Comparison of ENCODE assay signal across 10 mouse cellular contexts in the genomic region with DNA sequence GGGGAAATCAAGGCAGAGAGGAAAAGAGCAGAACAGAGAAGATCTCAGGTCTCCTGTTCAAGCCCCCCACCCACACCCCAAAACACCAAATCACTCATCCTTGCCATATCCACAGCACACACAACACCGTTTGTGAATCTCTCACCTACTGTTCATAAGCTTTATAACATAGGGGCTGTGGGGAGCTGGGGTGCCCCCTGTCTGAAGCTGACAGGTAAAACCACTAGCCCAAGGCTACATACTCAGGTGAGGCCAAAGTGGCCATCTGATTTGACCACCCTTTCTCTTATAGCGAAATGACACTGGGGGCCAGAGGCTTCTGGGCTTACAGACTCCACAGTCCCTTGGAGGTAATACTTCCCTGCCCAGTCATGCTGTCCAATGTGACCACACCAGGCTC. TPM values are rescaled to one million over a fixed set of nuclear protein-coding genes. Genes with fewer than 3 reads are reported as not detected.
DNase-seq lines count a peak whose midpoint lies in the region; ATAC-seq and TF ChIP-seq lines count a peak whose summit lies in the region.
"Had no signal": no experiment of that assay in that cellular context is flagged by ENCODE, and none has a peak within 500 bp of the region (broad histone marks: within the 10 kb centered on the region; RNA-seq: fewer than 3 reads in every experiment).

No protein-coding gene starts in this region.

- TF ChIP-seq POLR2A in CH12.LX (IDR thresholded peaks at IDR 0.05; ENCODE audit: low read depth, low read length) = no peak

- no peak overlapping the region for H3K9ac ChIP-seq in kidney, embryonic 16.5 days (replicated peaks; ENCODE audit: low read length)
- peak overlapping the region; percentile 72 for H3K9ac ChIP-seq in CH12.LX (ENCODE audit: insufficient read depth, low read depth)
- no peak overlapping the region for H3K9ac ChIP-seq in limb, embryonic 15.5 days

- no peak for ATAC-seq in CD4-positive, CD25-positive, alpha-beta regulatory T cell, adult 4 months
- ATAC-seq in kidney, embryonic 16.5 days (ENCODE audit: low FRiP score, low TSS enrichment) = no peak
- no peak for ATAC-seq in limb, embryonic 15.5 days (ENCODE audit: insufficient number of reproducible peaks, low FRiP score, low TSS enrichment, low read depth)

- peak; percentile 10 for TF ChIP-seq RAD21 in CH12.LX (IDR thresholded peaks at IDR 0.05; ENCODE audit: low read depth, low read length)

- dilution Hi-C loops in CH12.LX (cut with MboI; ENCODE audit: extremely low pct_ligation_motif_present, extremely low pct_unique_long_range_greater_than_20kb, low sequenced_read_pairs) = no loop called here

- H3K4me2 ChIP-seq in kidney, embryonic 16.5 days (replicated peaks; ENCODE audit: low read depth, low read length) = peak overlapping the region; percentile 92
- H3K4me2 ChIP-seq in CH12.LX (ENCODE audit: insufficient read depth, low read depth, poor library complexity, severe bottlenecking) = peak overlapping the region; percentile 68
- peak overlapping the region; percentile 91; the same call in 1 of the 2 replicates for H3K4me2 ChIP-seq in limb, embryonic 15.5 days

- H3K9me3 ChIP-seq in kidney, embryonic 16.5 days (ENCODE audit: low read length) = no peaks in the 10 kb centered on the region
- H3K9me3 ChIP-seq in CH12.LX (replicated peaks; ENCODE audit: low read length) = peaks cover 3% of the 10 kb centered on the region
- no peaks in the 10 kb centered on the region for H3K9me3 ChIP-seq in limb, embryonic 15.5 days

- TF ChIP-seq EP300 in CH12.LX (IDR thresholded peaks at IDR 0.05; ENCODE audit: low read length) = no peak

- no peaks in the 10 kb centered on the region for H3K36me3 ChIP-seq in kidney, embryonic 16.5 days (ENCODE audit: insufficient read depth, low read length)
- peaks cover 0 to 23% of the 10 kb centered on the region in 2 experiments for H3K36me3 ChIP-seq in CH12.LX (replicated peaks in 1 of 2; ENCODE audit: control insufficient read depth in 1 of 2, insufficient read depth in 1 of 2, low read length in 1 of 2)
- no peaks in the 10 kb centered on the region for H3K36me3 ChIP-seq in limb, embryonic 15.5 days

- no peak overlapping the region for H3K4me3 ChIP-seq in kidney, embryonic 16.5 days (ENCODE audit: low read length)
- peak overlapping the region in 1 of 3 experiments; percentile 87 for H3K4me3 ChIP-seq in CH12.LX (replicated peaks in 1 of 3; ENCODE audit: low read depth in 2 of 3, low read length in 2 of 3, poor library complexity in 1 of 3)
- peak overlapping the region; percentile 66 for H3K4me3 ChIP-seq in limb, embryonic 15.5 days

- in situ Hi-C loops in CH12.LX (cut with MboI; ENCODE audit: low pct_ligation_motif_present, low pct_unique_long_range_greater_than_20kb, low sequenced_read_pairs) = loop anchor here (10.0 kb wide), 1 partner anchor 53 kb away; no protein-coding TSS in a partner anchor

- peaks cover 20% of the 10 kb centered on the region for H3K4me1 ChIP-seq in kidney, embryonic 16.5 days (ENCODE audit: insufficient read depth, low read length)
- peaks cover 37 to 79% of the 10 kb centered on the region in 2 experiments for H3K4me1 ChIP-seq in CH12.LX (ENCODE audit: control insufficient read depth in 1 of 2, insufficient read depth in 2 of 2)
- H3K4me1 ChIP-seq in limb, embryonic 15.5 days = peaks cover 56% of the 10 kb centered on the region

- TF ChIP-seq CTCF in CH12.LX (conservative IDR thresholded peaks at IDR 0.05 in 1 of 2, IDR thresholded peaks at IDR 0.05 in 1 of 2; ENCODE audit: low read depth in 2 of 2, low read length in 2 of 2) = peak in 1 of 2 experiments; percentile 44; a peak in 2 of 4 replicates

- no peak overlapping the region for H3K27ac ChIP-seq in kidney, embryonic 16.5 days (ENCODE audit: low read length)
- H3K27ac ChIP-seq in CH12.LX (ENCODE audit: insufficient read depth, low read depth) = 0 out of 2 replicates have a peak overlapping the region, but pooled peaks have one; percentile 15
- H3K27ac ChIP-seq in limb, embryonic 15.5 days = peak overlapping the region; percentile 75

- peaks cover 21% of the 10 kb centered on the region for H3K27me3 ChIP-seq in kidney, embryonic 16.5 days (ENCODE audit: insufficient read depth, low read length)
- H3K27me3 ChIP-seq in CH12.LX (replicated peaks) = no peaks in the 10 kb centered on the region
- H3K27me3 ChIP-seq in limb, embryonic 15.5 days = 0 out of 2 replicates have a peak, but pooled peaks cover 4% of the 10 kb centered on the region

- 52% methylated on average over 2 of the region's 2 CpGs for WGBS in kidney, embryonic 16.5 days
- WGBS in limb, embryonic 15.5 days = 62% methylated on average over 2 of the region's 2 CpGs

- H3K79me2 ChIP-seq in CH12.LX (replicated peaks; ENCODE audit: control insufficient read depth, extremely low read depth, insufficient read depth, poor library complexity, severe bottlenecking) = peaks cover 42% of the 10 kb centered on the region

- DNase-seq in CD4-positive, CD25-positive, alpha-beta regulatory T cell, adult 2 months (ENCODE audit: low read depth, low spot score) = peak; percentile 13
- DNase-seq in kidney, postnatal 10 days = no peak
- no peak for DNase-seq in CH12.LX (ENCODE audit: extremely low read depth)
- DNase-seq in cerebellum, postnatal 36 days = no peak
- no peak for DNase-seq in adrenal gland, postnatal 4 days (ENCODE audit: low spot score in 2 of 2)
- DNase-seq: cerebellum, adult 9-10 months; left cerebral cortex, postnatal 4 days had no signal

TF ChIP-seq in CH12.LX, 34 proteins besides CTCF, POLR2A, EP300 and RAD21:
- no peak for TF ChIP-seq MEF2A (IDR thresholded peaks at IDR 0.05; ENCODE audit: borderline replicate concordance, low read depth, low read length)
TF ChIP-seq in CH12.LX: peak in this region for 0.

RNA-seq across cellular contexts. Expression of gene Syne3, which starts 1.5 kb away (rescaled TPM):
- polyA plus RNA-seq in CD4-positive, CD25-positive, alpha-beta regulatory T cell, adult 4 months (2017; shearing (Covaris generic)) = 1 to 10 TPM; 1.6 to 5.5 TPM
- 0.51 and 1.1 TPM in 2 replicates for polyA plus RNA-seq in kidney, embryonic 16.5 days (2015; fragmentation: Nextera tagmentation; extraction: Ambion mirVana)
- 16.6 and 18.7 TPM in 2 replicates for total RNA-seq in CH12.LX (2012; rRNA removed)
- total RNA-seq in CH12.LX (2014; rRNA removed) = 5.3 and 5.5 TPM in 2 replicates
- 7.3 and 7.5 TPM in 2 replicates for polyA plus RNA-seq in CH12.LX (2012; ENCODE audit: insufficient read length, low read depth)
- polyA plus RNA-seq in limb, embryonic 15.5 days (2015; fragmentation: Nextera tagmentation; extraction: Ambion mirVana) = 3.3 and 4.0 TPM in 2 replicates
- total RNA-seq in adrenal gland, postnatal 4 days (2021) = 10 to 100 TPM; 11.3 to 11.7 TPM

RNA-seq across cellular contexts. Expression of gene Glrx5, which starts 24.3 kb away (rescaled TPM):
- polyA plus RNA-seq in CD4-positive, CD25-positive, alpha-beta regulatory T cell, adult 4 months (2017; shearing (Covaris generic)) = 1 to 10 TPM; 3.3 to 8.5 TPM
- polyA plus RNA-seq in kidney, embryonic 16.5 days (2015; fragmentation: Nextera tagmentation; extraction: Ambion mirVana) = 162 and 174 TPM in 2 replicates
- total RNA-seq in CH12.LX (2012; rRNA removed) (38.5 and 51.6 TPM in 2 replicates), CH12.LX (2014; rRNA removed) (72.8 and 79.5 TPM in 2 replicates)
- polyA plus RNA-seq in CH12.LX (2012; ENCODE audit: insufficient read length, low read depth) = 112 and 123 TPM in 2 replicates
- 129 and 134 TPM in 2 replicates for polyA plus RNA-seq in limb, embryonic 15.5 days (2015; fragmentation: Nextera tagmentation; extraction: Ambion mirVana)
- 100 to 1,000 TPM; 134 to 139 TPM for total RNA-seq in adrenal gland, postnatal 4 days (2021)

Comparison
In these comparisons a context has a peak if more than half of its experiments do, and no peak if none do; other contexts are left out.
1. RNA of gene Glrx5, which starts 24.3 kb away (polyA plus RNA-seq): 162 to 174 TPM in kidney, embryonic 16.5 days, 129 to 134 TPM in limb, embryonic 15.5 days and 112 to 123 TPM in CH12.LX; 3.3 to 8.5 TPM in CD4-positive, CD25-positive, alpha-beta regulatory T cell, adult 4 months; every median in the first group is over 10 times any median in the second.
2. Peak in every context shown above with its lines, with median percentiles within 50 percentile points of each other: H3K4me2 ChIP-seq.